Mouse (Mus musculus) embryonic facial prominence, embryonic 13.5 days (tissue): ENCODE results near the gene Nrg4. TPM values are rescaled to one million over a fixed set of nuclear protein-coding genes. Genes with fewer than 3 reads are reported as not detected.

ENCODE experiments used
- ATAC-seq: fragments of 200-750 bp; cut with Nextera tagmentation; 2 replicates; pipeline ENCODE4 v1.8.0; 2017; ENCODE audit warnings: low read depth; ENCODE audit not compliant: insufficient number of reproducible peaks, insufficient read depth, low FRiP score, low TSS enrichment
- H3K27ac ChIP-seq: fragments of 300-500 bp; sonication (generic); 2 replicates; pipeline ENCODE4 v1.5.1; 2015; ENCODE audit warnings: moderate library complexity, mild to moderate bottlenecking, inconsistent platforms
- H3K27me3 ChIP-seq: fragments of 300-500 bp; sonication (generic); 2 replicates; pipeline ENCODE4 v1.6.1; 2015; ENCODE audit warnings: mild to moderate bottlenecking, inconsistent platforms
- H3K36me3 ChIP-seq: fragments of 300-500 bp; sonication (generic); 2 replicates; pipeline ENCODE4 v1.6.1; 2015; ENCODE audit warnings: mild to moderate bottlenecking, inconsistent platforms
- H3K4me1 ChIP-seq: fragments of 300-500 bp; sonication (generic); 2 replicates; pipeline ENCODE4 v1.6.1; 2015; ENCODE audit warnings: inconsistent platforms
- H3K4me2 ChIP-seq: fragments of 300-500 bp; sonication (generic); 2 replicates; pipeline ENCODE4 v1.6.1; 2015; ENCODE audit warnings: moderate library complexity, mild to moderate bottlenecking, inconsistent platforms
- H3K4me3 ChIP-seq: fragments of 300-500 bp; sonication (generic); 2 replicates; pipeline ENCODE4 v1.5.1; 2015; ENCODE audit warnings: mild to moderate bottlenecking, inconsistent platforms
- H3K9ac ChIP-seq: fragments of 300-500 bp; sonication (generic); 2 replicates; pipeline ENCODE4 v1.6.1; 2015; ENCODE audit warnings: mild to moderate bottlenecking, inconsistent platforms
- H3K9me3 ChIP-seq: fragments of 300-500 bp; sonication (generic); 2 replicates; pipeline ENCODE4 v1.6.1; 2016; ENCODE audit warnings: inconsistent platforms
- WGBS: fragments of 180-500 bp; shearing (Covaris S2); methylation state at CpG from one replicate; pipeline ENCODE4 v1.1.7; 2015; ENCODE audit warnings: mixed read lengths; 5-methylcytosine and 5-hydroxymethylcytosine counted together
- polyA plus RNA-seq: library from polyadenylated mRNA; unstranded; fragments of >200 nt; fragmentation: Nextera tagmentation; extraction: Ambion mirVana; gene quantifications from 2 replicates; pipeline ENCODE4 v1.2.1, GENCODE M21; 2015

Nrg4 gene
- polyA plus RNA-seq, 1 experiment from 2014 or later = 1.5 TPM

DNA sequence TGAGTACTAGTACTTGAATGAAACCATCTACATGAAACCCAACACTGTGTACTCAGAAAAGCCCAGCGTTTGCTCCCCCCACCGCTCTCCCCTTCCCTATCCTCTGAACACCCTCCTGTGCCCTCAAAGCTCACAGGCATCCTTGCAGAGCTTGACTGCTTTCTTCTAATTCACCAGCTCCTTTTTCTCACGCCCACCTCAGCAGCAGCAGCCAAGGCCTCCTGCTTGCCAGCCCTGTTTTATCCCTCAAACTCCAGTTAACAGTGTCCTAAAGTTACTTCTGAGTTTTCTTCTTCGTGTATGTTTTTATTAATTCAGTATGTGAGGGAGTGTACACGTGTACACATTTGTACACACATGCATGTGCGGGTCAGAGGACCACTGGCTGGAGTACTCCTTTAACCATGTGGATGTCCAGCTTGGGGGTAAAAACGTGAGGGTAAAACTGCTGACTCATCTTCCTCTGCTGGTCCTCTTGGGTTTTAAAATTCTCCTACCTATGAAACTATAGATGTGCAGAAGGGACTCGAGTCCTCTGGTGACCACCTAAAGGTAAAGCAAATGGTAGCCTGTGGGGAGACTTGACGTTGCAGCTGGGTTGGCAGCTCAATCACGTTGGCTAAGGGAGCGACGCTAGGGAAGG lies 12.9 kb downstream of the Nrg4 start:
- no peak for ATAC-seq
- Histone ChIP-seq H3K36me3 (no peaks in the 10 kb centered on the region), H3K27ac (no peak overlapping the region), H3K4me3 (no peak overlapping the region), H3K27me3 (no peaks in the 10 kb centered on the region), H3K4me1 (no peaks in the 10 kb centered on the region), H3K9ac (no peak overlapping the region), H3K9me3 (no peaks in the 10 kb centered on the region), H3K4me2 (no peak overlapping the region)
- 59% methylated on average over 12 of the region's 12 CpGs for WGBS

DNA sequence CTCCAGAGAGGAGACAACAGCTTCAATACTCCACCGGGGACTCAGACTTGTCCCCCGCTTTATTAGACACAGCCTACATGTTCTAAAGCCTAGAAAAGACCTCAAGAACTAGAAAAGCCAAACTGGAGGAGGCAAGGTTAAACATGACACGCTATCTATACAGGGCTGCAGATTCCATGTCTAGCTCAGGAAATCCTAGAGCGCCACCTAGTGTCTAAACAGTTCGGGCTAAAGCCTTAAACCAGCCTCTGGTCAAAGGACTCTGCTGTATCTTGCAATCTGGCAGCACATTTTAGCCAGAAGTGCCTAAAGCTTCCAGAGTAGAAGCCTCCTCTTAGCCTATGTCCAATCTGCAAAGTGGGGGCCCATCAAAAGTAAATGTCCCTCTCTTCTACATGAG lies 15.1 kb downstream of the Nrg4 start:
- H3K27ac ChIP-seq = no peak overlapping the region
- WGBS = 6% methylated on average over 5 of the region's 5 CpGs
- no peaks in the 10 kb centered on the region for H3K4me1 ChIP-seq
- no peak overlapping the region for H3K9ac ChIP-seq
- H3K4me3 ChIP-seq = no peak overlapping the region
- no peaks in the 10 kb centered on the region for H3K36me3 ChIP-seq
- H3K4me2 ChIP-seq = no peak overlapping the region
- ATAC-seq = peak; percentile 59; the same call in 1 of the 2 replicates
- no peaks in the 10 kb centered on the region for H3K9me3 ChIP-seq
- no peaks in the 10 kb centered on the region for H3K27me3 ChIP-seq

DNA sequence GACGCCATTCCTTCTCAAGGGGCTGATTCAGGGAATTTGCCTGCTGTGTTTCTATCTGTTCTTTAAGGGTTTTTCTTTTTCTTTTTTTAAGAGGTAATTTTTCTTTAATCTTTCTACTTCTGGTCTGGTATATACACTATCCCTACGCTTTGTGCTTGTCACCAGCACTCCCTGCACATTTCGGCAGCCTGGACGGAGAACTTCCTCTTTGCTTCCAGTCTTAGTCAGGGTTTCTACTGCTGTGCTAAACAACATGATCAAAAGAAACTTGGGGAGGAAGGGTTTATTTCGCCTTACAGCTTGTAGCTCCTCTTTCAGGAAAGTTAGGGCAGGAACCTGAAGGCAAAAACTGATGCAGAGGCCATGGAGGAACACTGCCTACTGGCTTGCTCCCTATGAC lies 18.2 kb downstream of the Nrg4 start:
- H3K4me2 ChIP-seq = no peak overlapping the region
- H3K4me3 ChIP-seq = no peak overlapping the region
- no peaks in the 10 kb centered on the region for H3K27me3 ChIP-seq
- 85% methylated on average over 5 of the region's 5 CpGs for WGBS
- no peak for ATAC-seq
- no peak overlapping the region for H3K9ac ChIP-seq
- H3K27ac ChIP-seq = no peak overlapping the region
- no peaks in the 10 kb centered on the region for H3K36me3 ChIP-seq
- H3K9me3 ChIP-seq = no peaks in the 10 kb centered on the region
- no peaks in the 10 kb centered on the region for H3K4me1 ChIP-seq

DNA sequence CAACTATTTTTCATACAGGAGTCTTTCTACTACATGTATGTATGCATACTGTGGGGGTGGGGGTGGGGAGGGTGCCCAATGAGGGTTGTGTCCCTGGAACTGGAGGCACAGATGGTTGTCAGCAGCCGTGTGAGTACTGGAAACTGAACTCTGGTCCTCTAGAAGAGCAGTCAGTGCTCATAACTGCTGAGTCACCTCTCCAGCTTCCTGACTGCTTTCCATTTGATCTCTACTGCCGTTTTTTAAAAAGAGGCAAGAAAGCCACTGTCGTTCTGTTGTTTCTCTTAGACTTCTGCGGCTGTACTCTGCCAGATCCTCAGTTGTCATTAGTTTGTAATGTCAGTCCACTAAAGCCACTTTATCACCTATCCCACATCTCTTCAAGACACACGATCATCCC lies 19.1 kb downstream of the Nrg4 start:
- Histone ChIP-seq H3K27ac (no peak overlapping the region), H3K4me2 (no peak overlapping the region), H3K4me1 (no peaks in the 10 kb centered on the region), H3K27me3 (no peaks in the 10 kb centered on the region), H3K9me3 (no peaks in the 10 kb centered on the region), H3K4me3 (no peak overlapping the region), H3K36me3 (no peaks in the 10 kb centered on the region), H3K9ac (no peak overlapping the region)
- no peak for ATAC-seq
- WGBS = 64% methylated on average over 5 of the region's 5 CpGs

DNA sequence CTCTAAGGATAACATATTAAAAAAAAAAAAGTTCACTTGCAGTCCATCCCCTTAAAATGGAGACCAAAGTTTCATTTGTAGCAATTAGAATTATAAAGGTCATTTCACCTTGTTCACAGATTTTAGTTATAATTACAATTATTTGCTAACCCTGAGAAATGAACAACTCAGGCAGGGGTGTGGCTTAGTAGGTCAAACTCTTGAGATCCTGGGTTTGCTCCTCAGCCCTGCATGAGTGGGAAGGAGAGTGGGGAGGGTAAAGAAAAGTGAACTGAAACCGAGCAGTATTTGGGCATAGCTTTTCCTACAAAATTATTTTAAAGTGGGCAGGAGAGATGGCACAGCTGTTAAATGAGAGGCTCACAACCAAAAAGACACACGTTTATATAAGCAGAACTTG lies 19.6 kb downstream of the Nrg4 start:
- H3K36me3 ChIP-seq = no peaks in the 10 kb centered on the region
- no peaks in the 10 kb centered on the region for H3K4me1 ChIP-seq
- no peak overlapping the region for H3K9ac ChIP-seq
- H3K27ac ChIP-seq = no peak overlapping the region
- H3K27me3 ChIP-seq = no peaks in the 10 kb centered on the region
- H3K9me3 ChIP-seq = no peaks in the 10 kb centered on the region
- 65% methylated on average over 2 of the region's 2 CpGs for WGBS
- H3K4me2 ChIP-seq = no peak overlapping the region
- H3K4me3 ChIP-seq = no peak overlapping the region
- no peak for ATAC-seq

DNA sequence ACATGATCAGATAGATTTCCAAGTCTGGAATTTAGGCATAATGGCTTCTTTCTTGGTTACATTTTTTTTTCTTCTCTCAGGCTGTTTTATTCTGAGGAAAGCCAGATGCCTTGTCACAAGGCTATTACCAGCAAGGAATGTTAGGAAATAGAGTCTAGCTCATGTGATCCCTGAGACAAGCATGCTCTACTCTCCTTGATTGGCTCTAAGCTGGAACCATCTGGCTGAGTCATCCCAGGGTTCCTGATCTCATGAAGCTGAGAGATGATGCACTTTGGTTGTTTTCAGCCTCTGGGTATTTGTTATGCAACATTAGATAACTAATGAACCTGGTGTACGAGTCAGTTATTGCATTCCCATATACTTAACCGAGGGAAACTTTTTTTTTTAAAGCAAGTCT lies 30.4 kb downstream of the Nrg4 start:
- no peak for ATAC-seq
- H3K9ac ChIP-seq = no peak overlapping the region
- no peak overlapping the region for H3K27ac ChIP-seq
- H3K4me2 ChIP-seq = no peak overlapping the region
- H3K9me3 ChIP-seq = no peaks in the 10 kb centered on the region
- H3K4me1 ChIP-seq = no peaks in the 10 kb centered on the region
- H3K27me3 ChIP-seq = no peaks in the 10 kb centered on the region
- H3K4me3 ChIP-seq = no peak overlapping the region
- WGBS = 70% methylated on average over 2 of the region's 2 CpGs
- H3K36me3 ChIP-seq = no peaks in the 10 kb centered on the region

DNA sequence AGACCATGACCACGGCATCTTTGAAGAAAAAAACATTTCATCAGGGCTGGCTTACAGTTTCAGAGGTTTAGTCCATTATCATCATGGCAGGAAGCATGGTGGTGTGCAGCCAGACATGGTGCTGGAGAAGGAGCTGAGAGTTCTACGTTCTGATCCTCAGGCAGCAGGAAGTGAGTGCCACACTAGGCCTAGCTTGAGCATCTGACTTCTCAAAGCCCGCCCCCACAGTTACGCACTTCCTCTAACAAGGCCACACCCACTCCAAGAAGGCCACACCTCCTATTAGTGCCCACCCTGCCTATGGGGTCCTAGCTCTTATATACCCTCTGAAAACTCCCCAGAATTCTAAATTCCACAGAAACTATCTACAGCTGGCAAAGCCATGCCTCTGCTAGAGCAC lies 34.7 kb downstream of the Nrg4 start:
- ATAC-seq = no peak
- H3K9me3 ChIP-seq = no peaks in the 10 kb centered on the region
- H3K4me2 ChIP-seq = no peak overlapping the region
- H3K4me1 ChIP-seq = no peaks in the 10 kb centered on the region
- H3K4me3 ChIP-seq = no peak overlapping the region
- WGBS = 93% methylated on average over 4 of the region's 4 CpGs
- no peaks in the 10 kb centered on the region for H3K27me3 ChIP-seq
- H3K36me3 ChIP-seq = no peaks in the 10 kb centered on the region
- no peak overlapping the region for H3K9ac ChIP-seq
- no peak overlapping the region for H3K27ac ChIP-seq

DNA sequence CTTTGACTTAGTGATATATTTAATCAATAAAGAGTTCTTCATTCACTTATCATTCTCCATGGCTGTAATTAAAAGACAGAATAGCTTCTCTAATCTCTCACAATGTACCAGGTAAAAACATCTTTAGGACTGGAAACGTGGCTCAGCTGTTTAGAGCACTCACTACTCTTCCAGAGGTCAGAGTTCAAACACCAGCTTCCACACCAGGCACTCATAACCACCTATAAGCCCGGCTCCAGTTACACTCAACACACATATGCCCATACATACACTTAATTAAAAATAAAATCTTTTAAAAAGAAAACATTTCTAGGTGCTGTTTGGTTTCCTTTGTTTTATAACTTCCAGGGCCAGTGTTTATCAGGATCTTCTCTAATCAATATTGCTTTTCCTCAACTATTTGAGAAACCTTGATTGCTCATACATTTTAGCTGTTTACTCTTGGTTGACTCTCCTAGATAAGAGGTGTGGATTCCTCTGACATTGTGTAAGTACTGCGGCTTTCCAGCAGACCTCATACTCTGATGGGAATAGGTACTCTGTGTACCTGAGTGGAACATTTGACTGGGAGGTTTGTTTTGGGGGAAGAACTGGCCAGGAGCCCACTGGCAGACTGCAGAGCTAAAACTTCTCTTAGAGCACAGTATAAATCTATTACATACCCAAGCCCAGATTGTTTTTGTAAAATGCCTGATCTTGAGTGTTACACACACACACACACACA lies 37.0 kb downstream of the Nrg4 start:
- ATAC-seq = no peak
- 57% methylated on average over 3 of the region's 3 CpGs for WGBS
- Histone ChIP-seq H3K9me3 (no peaks in the 10 kb centered on the region), H3K4me3 (no peak overlapping the region), H3K27ac (no peak overlapping the region), H3K9ac (no peak overlapping the region), H3K27me3 (no peaks in the 10 kb centered on the region), H3K4me1 (no peaks in the 10 kb centered on the region), H3K4me2 (no peak overlapping the region), H3K36me3 (no peaks in the 10 kb centered on the region)

DNA sequence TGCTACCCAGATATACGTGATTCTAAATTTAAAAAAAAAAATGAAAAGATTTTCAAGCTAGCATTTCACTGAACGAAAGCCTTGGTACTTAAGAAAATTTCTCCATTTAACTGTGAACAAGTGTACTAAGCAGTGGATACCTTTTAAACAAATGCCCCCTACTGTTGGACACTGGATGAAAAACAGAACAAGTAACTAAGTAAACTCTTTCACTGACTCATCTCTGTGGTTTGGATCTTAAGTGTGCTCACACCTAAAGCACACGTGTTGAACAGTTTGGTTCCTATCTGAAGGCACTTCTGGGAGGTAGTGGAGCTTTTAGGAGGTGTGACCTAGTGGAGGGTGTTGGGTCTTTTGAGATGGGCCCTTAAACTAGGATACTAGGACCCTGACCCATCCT lies 41.4 kb downstream of the Nrg4 start:
- no peak overlapping the region for H3K9ac ChIP-seq
- no peaks in the 10 kb centered on the region for H3K36me3 ChIP-seq
- ATAC-seq = no peak
- peaks cover 7% of the 10 kb centered on the region; the same call in 1 of the 2 replicates for H3K4me1 ChIP-seq
- H3K4me3 ChIP-seq = no peak overlapping the region
- H3K4me2 ChIP-seq = no peak overlapping the region
- no peaks in the 10 kb centered on the region for H3K27me3 ChIP-seq
- H3K9me3 ChIP-seq = no peaks in the 10 kb centered on the region
- WGBS = 79% methylated on average over 3 of the region's 3 CpGs
- no peak overlapping the region for H3K27ac ChIP-seq

DNA sequence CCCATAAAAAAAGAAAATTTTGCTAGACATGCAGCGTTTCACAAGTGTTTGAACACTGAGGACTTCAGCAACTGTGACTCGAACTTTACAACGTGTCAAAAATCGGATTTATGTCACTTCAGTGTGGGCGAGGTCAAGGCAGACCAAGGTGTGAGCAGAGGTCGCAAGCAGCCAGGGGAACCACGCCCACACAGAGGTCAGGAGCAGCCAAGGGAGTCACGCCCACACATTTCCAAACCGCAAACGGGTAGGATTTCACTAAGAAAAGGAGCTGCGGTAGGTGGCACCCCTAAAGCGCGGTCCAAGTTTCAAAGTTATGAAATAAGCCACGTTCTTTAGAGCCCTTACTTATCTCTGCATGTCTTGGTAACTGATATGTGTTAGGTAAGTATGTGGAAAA lies 43.1 kb downstream of the Nrg4 start:
- no peak overlapping the region for H3K27ac ChIP-seq
- H3K9ac ChIP-seq = no peak overlapping the region
- peaks cover 7% of the 10 kb centered on the region; the same call in 1 of the 2 replicates for H3K4me1 ChIP-seq
- no peak overlapping the region for H3K4me3 ChIP-seq
- H3K36me3 ChIP-seq = no peaks in the 10 kb centered on the region
- H3K27me3 ChIP-seq = no peaks in the 10 kb centered on the region
- 6% methylated on average over 14 of the region's 14 CpGs for WGBS
- ATAC-seq = no peak
- no peaks in the 10 kb centered on the region for H3K9me3 ChIP-seq
- H3K4me2 ChIP-seq = peak overlapping the region; percentile 49

DNA sequence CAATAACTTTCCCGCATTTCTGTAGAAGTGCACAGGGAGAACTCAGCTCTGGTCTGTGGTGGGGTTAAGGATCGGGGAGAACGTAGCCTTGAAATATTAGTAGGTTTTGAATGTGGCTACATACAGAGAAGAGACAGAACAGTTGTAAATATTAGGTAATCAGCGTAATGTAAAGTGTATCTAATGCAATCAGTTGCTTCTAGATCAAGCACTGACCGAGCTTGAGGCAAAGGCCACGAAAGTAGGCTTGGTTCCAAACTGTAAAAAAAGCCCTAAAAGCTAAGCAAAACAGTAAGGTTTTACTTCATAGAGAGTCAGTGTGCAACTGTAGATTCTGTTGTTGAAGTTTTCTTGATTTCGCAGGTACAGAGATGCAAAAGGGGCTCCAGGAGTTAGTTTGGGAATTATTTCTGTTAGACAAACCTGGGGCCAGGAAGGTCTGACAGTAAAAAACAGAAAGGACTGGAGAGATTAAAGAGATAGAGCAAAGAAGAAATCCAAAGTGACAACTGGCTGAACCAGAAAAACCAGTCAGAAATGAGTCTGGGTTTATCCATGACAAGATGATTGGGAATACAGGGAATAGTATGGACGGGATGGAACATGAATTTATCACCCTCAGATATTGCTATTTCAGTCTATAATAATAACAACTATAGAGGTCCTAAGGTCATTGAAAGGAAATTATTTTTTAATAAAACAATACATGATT lies 47.4 kb downstream of the Nrg4 start:
- H3K36me3 ChIP-seq = no peaks in the 10 kb centered on the region
- 68% methylated on average over 8 of the region's 8 CpGs for WGBS
- no peak overlapping the region for H3K4me2 ChIP-seq
- H3K27me3 ChIP-seq = no peaks in the 10 kb centered on the region
- H3K27ac ChIP-seq = no peak overlapping the region
- no peak overlapping the region for H3K4me3 ChIP-seq
- peaks cover 7% of the 10 kb centered on the region; the same call in 1 of the 2 replicates for H3K4me1 ChIP-seq
- H3K9me3 ChIP-seq = no peaks in the 10 kb centered on the region
- H3K9ac ChIP-seq = no peak overlapping the region
- ATAC-seq = no peak

DNA sequence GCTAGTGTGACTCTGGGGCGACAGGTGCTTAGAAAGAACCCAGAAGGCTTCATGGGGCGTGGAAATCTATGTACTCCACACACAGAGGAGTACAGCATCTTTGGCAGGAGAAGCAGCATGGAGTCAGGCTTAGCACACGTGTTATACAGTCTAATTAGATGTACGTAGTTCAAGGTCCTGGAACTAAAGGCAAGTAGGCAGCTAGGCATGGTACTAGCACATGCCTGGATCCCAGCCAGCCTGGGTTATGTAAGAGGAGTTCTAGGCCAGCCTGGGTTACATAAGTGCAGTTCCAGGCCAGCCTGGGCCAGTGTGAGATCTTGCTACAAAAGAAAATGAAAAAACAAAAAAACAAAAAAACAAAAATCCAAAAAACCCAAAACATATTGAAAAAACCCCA lies 49.1 kb downstream of the Nrg4 start:
- H3K9ac ChIP-seq = no peak overlapping the region
- H3K27me3 ChIP-seq = no peaks in the 10 kb centered on the region
- no peaks in the 10 kb centered on the region for H3K36me3 ChIP-seq
- H3K27ac ChIP-seq = no peak overlapping the region
- no peak for ATAC-seq
- H3K4me2 ChIP-seq = no peak overlapping the region
- no peaks in the 10 kb centered on the region for H3K9me3 ChIP-seq
- no peak overlapping the region for H3K4me3 ChIP-seq
- 77% methylated on average over 4 of the region's 4 CpGs for WGBS
- H3K4me1 ChIP-seq = no peaks in the 10 kb centered on the region
